Mouse (Mus musculus): ENCODE measurements around the gene Mylpf. TPM values are rescaled to one million over a fixed set of nuclear protein-coding genes. Genes with fewer than 3 reads are reported as not detected.
"Not testable (repeated sequence)": the region's sequence is repeated elsewhere in the genome, so short reads cannot be mapped to it uniquely, and the experiment has no call there.

The Mylpf gene
- total RNA-seq, 2 experiments from 2014 or later, result 28,893 to 32,257 TPM

DNA sequence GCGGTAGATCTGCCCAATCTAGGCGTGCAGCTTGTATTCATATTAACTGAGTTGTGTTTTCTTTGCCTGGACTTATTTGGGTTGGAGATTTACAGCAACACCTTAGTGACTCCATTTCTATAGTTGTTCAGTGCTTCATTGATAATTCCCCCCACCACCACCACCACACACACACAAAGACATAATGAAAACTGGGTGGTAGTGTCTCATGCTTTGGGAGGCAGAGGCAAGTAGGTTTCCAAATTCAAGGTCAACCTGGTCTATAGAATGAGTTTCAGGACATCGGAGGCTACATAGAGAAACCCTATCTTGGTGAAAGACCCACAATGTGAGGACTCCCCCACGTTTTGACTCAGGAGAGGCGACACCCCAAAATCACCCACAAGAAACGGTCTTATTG is 15.9 kb downstream of the Mylpf start:
- no peak for DNase-seq (ENCODE audit: low spot score in 2 of 2)

DNA sequence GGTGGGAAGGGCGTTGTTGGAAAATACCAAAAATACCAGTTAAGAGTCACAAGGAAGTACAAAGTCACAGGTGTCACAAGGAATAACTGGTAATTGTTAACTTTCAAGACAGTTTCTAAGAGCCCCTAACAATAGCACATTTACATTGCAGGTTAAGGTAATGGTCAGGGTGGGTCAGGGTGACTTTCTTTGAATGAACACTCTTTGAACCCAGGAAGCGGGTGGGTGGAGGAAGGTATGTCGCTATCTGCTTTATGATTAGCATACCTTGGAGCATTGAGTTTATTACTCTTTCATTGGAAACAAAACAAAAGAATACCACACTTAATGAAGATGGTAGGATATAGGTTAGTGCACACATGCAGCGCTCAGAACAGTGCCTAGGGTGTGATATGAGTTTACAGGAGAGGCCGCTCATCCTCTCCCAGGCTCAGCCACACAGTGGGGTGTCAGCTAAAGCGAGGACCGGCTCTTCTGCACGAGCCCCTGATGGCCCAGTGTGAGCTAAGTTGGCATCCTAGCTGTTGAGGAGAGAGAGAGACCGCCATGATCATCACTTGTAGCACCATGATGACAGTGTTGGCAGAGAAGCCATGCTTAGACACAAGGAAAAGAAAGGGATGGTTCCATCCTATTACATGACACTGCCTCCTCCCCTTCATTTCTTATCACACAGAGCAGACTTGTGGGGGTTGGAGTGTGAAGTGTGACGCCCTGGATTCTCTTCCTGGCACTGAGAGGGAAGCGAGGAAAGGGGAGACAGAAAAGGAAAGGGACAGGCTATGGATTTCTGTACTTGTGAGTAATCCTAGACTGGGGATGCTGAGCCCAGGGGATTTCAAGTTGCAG is 16.7 kb downstream of the Mylpf start:
- DNase-seq (ENCODE audit: low spot score in 2 of 2), result no peak

DNA sequence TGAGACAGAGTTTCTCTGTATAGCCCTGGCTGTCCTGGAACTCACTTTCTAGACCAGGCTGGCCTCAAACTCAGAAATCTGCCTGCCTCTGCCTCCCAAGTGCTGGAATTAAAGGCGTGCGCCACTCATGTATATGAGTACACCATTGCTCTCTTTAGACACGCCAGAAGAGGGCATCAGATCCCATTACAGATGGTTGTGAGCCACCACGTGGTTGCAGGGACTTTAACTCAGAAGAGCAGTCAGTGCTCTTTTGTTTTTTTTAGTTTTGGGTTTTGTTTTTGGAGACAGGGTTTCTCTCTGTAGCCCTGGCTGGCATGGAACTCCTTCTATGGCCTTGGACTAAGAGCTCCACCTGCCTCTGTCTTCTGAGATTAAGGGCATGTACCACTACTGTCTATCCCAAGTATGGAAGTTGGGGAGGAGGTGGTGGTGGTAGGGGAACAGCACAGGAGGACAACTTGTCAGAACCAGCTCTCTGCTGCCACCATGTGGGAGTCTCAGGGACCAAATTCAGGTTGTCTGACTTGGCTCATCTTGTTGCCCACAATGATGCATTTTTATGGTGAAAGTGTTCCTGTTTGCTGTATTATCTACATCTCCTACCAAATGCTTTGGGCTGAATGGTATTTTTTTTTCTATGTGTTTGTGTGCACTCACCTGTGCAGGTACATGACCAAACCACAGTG is 20.1 kb downstream of the Mylpf start:
- DNase-seq (ENCODE audit: low spot score in 2 of 2), result peak; percentile 52 to 82

DNA sequence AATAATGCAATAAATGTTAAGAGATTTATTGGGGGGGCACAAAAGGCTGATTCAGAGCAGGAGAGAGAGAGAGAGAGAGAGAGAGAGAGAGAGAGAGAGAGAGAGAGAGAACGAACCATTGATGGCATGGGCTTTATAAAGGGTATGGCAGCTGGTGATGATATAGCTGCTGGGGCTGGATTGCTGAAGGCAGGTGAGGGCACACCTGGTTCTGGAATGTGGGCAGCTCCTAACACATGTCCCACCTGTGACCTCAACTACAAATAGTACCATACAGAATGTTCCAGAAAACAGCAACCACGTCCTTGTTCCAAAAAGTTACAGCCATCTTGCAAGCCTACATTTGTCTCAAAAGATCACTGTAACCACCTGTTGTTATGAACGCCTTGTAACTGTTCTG is 22.7 kb downstream of the Mylpf start:
- no peak for DNase-seq (ENCODE audit: low spot score in 2 of 2)

DNA sequence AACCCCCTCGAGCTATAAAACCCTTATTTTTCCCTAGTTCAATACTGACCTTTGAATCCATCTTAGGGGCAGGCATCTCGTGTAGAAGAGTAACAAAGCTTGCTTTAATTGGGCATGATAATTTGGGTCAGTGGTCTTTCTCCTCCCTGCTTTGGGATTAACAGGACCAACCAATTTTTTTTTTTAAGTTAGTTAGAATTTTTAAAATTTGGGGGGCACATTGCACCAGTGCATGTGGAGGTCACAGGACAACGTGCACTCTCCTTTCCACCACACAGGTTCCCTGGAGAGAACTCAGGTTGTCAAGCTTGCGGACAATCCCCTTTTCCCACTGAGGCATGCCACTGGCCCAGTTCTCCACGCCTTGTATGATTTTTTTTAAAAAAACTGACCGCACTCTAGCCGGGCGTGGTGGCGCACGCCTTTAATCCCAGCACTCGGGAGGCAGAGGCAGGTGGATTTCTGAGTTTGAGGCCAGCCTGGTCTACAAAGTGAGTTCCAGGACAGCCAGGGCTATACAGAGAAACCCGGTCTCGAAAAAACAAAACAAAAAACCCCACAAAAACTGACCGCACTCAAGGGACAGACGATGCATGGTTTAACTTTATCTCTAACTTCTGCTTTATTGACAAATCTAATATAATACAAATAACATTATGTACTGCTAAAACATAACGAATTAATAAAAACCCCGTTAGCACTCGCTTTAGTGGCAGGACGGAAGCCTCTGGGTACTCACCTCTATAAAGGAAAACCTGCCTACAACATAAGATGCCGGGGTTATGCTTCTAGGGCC is 23.3 kb downstream of the Mylpf start:
- DNase-seq (ENCODE audit: low spot score in 2 of 2), result no peak

DNA sequence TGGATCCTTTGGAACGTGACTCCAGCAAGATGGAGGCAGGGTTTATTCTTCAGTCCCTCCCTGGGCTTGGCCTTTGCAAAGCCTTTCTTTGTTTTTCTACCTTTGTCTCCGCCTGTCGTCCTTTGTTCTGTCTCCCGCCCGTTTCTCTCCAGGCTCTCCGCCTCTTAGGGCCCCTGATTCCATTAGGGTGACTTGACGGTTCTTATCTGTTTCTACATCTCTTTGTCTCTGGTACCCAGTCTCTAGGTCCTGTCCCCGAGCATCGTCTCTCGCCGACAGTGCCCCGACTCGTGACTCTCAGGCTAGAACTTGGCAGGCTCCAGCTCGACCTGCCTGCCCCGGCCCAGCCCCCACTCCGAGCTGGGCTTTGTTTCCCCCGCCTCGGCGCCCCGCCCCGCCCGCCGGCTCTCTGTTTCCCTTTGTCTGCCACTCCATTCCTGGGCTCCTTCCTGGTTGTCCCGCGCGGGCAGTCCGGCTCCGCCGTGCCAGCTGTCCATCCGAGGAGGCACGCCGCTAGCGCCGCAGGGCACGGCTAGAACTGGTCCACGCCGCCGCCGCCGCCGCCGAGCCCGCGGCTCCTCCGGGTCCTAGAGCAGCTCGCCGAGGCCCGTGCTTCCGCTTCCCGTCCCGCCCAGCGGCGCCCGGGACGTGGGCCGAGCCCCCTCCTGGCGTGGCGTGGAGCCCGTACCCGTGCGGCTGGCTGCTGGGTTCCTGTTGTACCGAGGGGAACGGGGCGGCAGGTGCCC is 24.1 kb downstream of the Mylpf start, which contains the start of the genes Zfp553 and Sept1:
Zfp553 (plus strand) TSS at position 440 of the 746 bp plus-strand sequence.
Sept1 (minus strand) TSS at position 509 of the 746 bp plus-strand sequence.
- DNase-seq (ENCODE audit: low spot score in 2 of 2), result peak; percentile 85

DNA sequence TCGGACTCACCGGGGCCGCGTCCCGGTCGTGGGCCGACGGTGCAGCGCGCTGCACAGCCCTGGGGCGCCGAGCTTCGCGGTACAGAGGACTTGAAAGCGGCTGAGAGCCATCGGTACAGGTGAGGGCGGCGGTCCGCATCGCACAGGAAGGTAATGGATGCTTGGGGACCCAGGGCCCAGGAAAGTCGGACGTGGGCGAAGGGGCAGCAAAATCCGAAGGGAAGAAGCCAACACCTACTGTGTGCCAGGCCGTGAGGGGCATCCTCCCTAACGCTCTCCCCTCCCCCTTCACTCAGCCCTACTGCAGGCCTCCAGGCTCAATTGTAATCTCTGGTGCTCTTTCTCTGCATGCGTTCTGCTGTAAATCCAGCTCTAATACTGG is 24.7 kb downstream of the Mylpf start:
- DNase-seq (ENCODE audit: low spot score in 2 of 2), result no peak

DNA sequence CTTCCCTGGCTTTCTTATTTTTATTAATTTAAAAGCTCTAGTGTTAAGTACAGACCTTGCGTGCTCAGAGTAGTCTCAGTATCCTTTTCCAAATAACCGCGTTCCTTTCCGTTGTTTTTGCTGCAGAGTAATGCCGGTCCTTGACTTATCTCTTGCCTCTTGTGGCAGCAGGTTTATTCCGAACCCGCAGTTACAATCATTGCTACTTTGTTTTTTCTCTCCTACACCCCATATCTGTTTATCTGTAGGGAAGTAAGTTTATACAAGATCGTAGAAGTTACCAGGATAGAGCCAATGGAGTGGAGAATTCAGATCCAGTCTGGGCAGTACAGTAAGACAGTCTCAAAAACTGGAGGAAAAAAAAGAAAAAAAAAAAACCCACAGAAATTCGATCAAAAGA is 25.1 kb downstream of the Mylpf start:
- no peak for DNase-seq (ENCODE audit: low spot score in 2 of 2)

DNA sequence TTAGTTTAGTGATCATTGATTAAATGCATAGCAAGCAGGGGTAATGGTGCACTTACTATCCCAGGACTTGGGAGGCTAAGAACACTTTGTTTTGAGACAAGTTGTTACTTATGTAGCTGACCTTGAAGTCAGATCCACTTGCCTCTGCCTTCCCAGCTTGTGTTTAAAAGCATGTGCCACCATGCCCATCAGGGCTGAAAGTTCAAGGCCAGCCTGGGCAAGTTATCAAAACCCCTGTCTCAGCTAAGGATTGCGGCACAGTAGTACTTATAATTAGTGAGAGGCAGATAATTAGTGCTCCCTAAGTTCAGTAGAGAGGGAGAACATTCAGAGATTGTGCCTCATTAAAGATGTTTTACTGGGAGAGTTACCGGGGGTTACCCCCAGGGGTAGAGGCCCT is 26.1 kb downstream of the Mylpf start:
- DNase-seq (ENCODE audit: low spot score in 2 of 2), result no peak

DNA sequence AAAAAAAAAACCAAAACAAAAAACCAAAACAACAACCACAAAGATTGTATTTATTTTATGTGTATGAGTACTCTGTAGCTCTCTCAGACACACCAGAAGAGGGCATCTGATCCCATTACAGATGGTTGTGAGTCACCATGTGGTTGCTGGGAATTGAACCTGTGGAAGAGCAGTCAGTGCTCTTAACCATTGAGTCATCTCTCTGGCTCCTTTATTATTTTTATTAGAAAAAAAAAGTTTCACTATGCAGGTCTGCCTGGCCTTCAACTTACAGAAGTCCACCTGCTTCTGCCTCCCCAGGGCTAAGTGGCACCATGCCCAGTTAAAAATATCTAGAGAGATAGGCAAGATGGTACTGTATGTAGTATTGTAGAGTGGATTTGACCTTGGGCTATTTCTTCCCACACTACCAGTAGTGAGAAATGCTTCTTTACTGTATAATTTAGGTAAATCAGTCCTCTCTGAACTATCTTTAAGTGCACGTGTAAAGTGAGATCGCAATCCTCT is 34.7 kb downstream of the Mylpf start:
- DNase-seq (ENCODE audit: low spot score in 2 of 2), result no peak

DNA sequence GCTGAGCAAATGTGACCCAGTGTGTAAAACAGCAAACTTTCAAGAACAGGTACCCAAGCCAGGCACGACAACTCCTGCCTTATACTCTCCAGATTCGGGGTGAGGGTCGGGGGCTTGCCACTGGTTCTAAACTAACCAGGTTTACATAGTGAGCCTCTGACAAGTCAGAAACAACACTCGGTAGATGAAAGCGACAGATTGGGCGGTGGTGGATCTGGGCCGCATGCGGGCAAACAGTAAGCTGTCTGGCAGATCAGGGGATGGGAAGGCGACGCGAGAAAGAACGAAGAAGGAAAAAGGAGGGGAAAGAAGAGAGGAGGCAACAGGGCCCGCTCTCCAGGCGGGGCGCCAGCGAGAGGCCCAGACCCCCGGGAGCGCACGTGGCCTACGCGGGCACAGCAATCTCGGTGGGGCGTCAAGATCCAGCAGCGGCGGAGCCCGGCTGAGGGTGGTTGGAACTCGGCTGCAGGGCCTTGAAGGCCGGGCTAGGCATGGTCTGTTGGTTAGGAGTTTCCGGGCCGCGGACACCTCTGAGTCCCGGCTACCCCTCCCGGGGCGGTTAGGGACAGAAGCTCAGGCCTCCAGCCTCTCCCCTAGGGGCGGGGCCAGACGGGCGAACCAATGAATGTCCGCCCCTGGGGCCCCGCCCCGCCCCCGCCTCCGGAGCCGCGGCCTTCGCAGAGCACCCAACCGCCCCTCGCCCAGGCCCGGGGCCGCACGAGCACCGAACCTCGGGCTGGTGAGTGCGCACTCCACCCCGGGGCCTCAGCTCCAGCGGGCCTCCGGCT is 35.4 kb downstream of the Mylpf start, which contains the start of gene Zfp771:
Zfp771 (plus strand) TSS at position 405 of the 788 bp plus-strand sequence.
- DNase-seq (ENCODE audit: low spot score in 2 of 2), result peak; percentile 97 to 98

DNA sequence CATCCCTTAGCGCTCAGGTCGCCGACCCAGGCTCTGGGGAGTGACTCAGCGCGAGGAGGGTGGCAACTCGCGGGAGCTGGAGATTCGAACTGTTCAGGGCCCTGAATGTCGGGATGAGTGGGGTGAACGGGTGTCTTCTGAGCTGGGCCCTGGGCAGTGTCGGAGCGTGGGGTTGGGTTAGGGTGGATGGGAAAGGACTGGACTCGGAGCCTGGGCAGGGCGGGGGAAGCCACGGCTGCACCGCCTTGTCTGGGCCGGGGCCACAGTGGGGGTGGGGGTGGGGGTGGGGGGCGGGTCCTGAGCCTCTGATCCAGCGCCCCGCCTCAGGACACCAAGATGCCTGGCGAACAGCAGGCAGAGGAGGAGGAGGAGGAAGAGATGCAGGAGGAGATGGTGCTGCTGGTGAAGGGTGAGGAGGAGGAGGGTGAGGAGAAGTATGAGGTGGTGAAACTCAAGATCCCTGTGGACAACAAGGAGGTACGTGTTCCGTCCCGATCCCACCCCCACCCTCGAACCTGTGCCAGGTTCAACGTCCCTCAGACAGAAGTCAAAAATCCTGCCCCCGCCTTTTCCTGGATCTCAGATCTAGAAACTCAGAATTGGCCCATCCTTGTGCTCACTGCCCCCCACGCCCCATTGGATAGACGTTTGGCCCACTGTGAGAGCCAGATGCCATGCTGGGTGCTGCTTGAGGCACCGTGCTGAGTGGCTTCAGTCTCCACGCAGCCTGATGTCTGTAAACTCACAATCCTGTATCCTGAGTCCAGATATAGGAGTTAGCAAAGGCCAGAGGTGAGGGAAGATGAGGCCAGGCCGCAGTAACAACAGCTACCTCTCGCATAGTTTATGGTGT is 36.2 kb downstream of the Mylpf start:
- peak; percentile 59 to 71 for DNase-seq (ENCODE audit: low spot score in 2 of 2)

DNA sequence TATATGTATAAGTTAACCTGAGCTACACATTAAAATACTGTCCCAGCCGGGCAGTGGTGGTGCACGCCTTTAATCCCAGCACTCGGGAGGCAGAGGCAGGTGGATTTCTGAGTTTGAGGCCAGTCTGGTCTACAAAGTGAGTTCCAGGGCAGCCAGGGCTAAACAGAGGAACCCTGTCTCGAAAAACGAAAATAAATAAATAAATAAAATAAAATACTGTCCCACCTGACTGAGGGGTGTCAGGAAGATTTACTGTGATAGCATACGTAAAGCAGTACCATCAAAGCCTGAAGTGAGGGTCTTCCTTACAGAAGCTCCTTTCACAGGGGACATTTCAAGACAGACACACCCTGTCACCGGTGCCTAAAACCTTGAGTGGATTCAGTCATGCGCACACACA is 41.8 kb downstream of the Mylpf start:
- not testable (repeated sequence) for DNase-seq (ENCODE audit: low spot score in 2 of 2)

DNA sequence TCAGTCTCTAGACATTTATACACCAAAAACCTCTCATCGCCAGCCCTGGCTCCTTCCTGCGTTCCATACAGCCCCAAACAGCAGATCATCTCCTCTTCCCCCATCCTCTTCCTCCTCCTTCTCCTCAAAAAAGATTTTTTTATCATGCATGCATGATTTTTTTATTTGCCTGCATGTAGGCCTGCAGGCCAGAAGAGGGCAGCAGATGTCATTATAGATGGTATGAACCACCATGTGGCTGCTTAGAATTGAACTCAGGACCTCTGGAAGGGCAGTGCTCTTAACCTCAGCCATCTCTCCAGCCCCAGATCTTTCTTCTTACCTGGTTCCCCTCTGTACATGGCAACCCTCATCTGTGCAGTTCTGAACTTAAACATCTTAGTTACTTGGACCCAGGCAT is 43.7 kb downstream of the Mylpf start:
- DNase-seq (ENCODE audit: low spot score in 2 of 2), result no peak

DNA sequence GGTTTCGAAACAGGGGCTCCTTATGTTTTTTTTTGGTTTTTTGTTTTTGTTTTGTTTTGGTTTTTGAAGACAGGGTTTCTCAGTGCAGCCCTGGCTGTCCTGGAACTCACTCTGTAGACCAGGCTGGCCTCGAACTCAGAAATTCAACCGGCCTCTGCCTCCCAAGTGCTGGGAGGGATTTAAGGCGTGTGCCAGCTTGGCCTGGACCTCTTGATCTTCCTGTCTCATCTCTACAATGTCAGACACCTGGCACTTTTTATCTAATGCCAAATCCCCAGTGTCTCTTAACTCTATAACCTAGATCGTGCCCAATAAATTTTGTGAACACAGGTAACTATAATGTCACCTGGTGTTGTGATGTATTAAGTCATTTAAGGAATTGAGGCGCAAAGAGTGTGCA is 44.7 kb downstream of the Mylpf start:
- DNase-seq (ENCODE audit: low spot score in 2 of 2), result no peak

DNA sequence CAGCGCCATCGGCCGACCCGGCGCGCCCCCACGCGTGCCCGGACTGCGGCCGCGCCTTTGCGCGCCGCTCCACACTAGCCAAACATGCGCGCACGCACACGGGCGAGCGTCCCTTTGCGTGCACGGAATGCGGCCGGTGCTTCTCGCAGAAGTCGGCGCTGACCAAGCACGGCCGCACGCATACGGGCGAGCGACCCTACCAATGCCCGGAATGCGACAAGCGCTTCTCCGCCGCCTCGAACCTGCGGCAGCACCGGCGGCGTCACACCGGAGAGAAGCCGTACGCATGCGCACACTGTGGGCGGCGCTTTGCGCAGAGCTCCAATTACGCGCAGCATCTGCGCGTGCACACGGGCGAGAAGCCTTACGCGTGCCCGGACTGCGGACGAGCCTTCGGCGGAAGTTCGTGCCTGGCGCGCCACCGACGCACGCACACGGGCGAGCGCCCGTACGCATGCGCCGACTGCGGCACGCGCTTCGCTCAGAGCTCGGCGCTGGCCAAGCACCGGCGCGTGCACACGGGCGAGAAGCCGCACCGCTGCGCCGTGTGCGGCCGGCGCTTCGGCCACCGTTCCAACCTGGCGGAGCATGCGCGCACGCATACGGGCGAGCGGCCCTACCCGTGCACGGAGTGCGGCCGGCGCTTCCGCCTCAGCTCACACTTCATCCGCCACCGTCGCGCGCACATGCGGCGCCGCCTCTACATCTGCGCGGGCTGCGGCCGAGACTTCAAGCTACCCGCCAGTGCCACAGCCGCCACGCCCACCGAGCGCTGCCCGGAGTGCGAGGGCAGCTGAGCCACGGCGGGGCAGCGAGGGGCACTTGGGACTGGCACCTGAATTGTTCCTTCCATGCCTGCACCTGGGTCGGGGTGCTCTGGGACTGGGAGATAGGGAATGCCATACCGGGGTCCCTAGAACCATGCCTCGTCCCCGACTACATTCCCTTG is 45.4 kb downstream of the Mylpf start:
- peak; percentile 89 to 96 for DNase-seq (ENCODE audit: low spot score in 2 of 2)

DNA sequence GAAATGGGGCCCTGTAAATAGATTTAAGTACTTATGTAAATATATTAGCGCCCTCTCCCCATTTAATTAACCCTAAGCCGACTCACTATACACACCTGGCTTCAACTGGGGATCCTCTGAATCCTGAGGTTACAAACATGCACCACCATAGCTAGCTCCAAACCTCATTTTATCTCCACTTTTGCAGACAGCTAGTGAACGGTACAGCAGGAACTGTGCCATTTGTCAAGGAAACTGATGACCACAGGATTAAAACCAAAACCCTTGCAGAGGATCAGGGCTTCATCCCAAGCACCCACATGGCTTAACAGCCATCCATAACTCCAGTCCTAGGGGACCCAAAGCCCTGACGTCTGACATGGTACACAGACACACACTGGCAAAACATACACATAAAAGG is 46.3 kb downstream of the Mylpf start:
- no peak for DNase-seq (ENCODE audit: low spot score in 2 of 2)

DNA sequence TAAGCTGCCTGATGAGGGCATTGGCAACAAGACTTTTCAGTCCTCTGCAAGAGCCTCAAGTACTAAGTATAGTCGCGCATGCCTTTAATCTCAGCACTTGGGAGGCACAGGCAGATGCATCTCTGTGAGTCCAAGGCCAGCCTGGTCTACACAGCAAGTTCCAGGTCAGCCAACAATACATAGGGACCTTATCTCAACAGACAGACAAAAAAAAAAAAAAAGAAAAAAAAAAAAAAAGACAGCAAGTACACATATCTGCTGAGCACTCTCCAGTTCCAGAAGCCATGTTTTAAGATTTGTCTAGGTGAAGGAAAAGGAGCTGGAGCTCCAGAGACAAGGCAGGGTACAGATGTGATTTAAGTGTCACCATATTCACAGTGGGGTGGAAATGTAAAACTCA is 47.3 kb downstream of the Mylpf start:
- DNase-seq (ENCODE audit: low spot score in 2 of 2), result no peak
